Mouse (Mus musculus) ES-Bruce4 (cell line): ENCODE results near the gene Evl.

Source experiments
- CTCF ChIP-seq: IDR thresholded peaks from one replicate; pipeline ENCODE4 v1.8.1; 2011; ENCODE audit warnings: low read depth, low read length
- POLR2A ChIP-seq: IDR thresholded peaks from one replicate; pipeline ENCODE4 v1.8.1; 2011; ENCODE audit warnings: low read length; ENCODE audit not compliant: insufficient read depth

GRCm38 (mm10) chr12:108630741-108631688 lies 76.5 kb downstream of the Evl start:
- TF ChIP-seq CTCF (no peak), POLR2A (no peak)
